Mouse (Mus musculus) neural tube, embryonic 15.5 days (tissue): ENCODE measurements at regions not wholly inside any gene's neighbourhood (a gene's known extent, or its start where the extent isn't known, plus 50 kb on each side); places are given as distances from the start of the nearest gene placed in this dataset.
"Not testable (repeated sequence)": the region's sequence is repeated elsewhere in the genome, so short reads cannot be mapped to it uniquely, and the experiment has no call there.

Experiments
- ATAC-seq: fragments of 200-750 bp; cut with Nextera tagmentation; 2 replicates; pipeline ENCODE4 v1.8.0; 2017; ENCODE audit warnings: mild to moderate bottlenecking, moderate TSS enrichment, moderate library complexity; ENCODE audit not compliant: low FRiP score
- H3K27ac ChIP-seq: fragments of 300-500 bp; sonication (generic); replicated peaks from 2 replicates; pipeline ENCODE4 v1.5.1; 2015; ENCODE audit warnings: mild to moderate bottlenecking, inconsistent platforms
- H3K27me3 ChIP-seq: fragments of 300-500 bp; sonication (generic); replicated peaks from 2 replicates; pipeline ENCODE4 v1.6.1; 2015; ENCODE audit warnings: inconsistent platforms
- H3K36me3 ChIP-seq: fragments of 300-500 bp; sonication (generic); 2 replicates; pipeline ENCODE4 v1.6.1; 2015; ENCODE audit warnings: inconsistent platforms
- H3K4me1 ChIP-seq: fragments of 300-500 bp; sonication (generic); 2 replicates; pipeline ENCODE4 v1.6.1; 2015; ENCODE audit warnings: inconsistent platforms
- H3K4me2 ChIP-seq: fragments of 300-500 bp; sonication (generic); 2 replicates; pipeline ENCODE4 v1.6.1; 2015; ENCODE audit warnings: inconsistent platforms, mild to moderate bottlenecking, moderate library complexity
- H3K4me3 ChIP-seq: fragments of 300-500 bp; sonication (generic); replicated peaks from 2 replicates; pipeline ENCODE4 v1.5.1; 2015; ENCODE audit warnings: mild to moderate bottlenecking, inconsistent platforms
- H3K9ac ChIP-seq: fragments of 300-500 bp; sonication (generic); replicated peaks from 2 replicates; pipeline ENCODE4 v1.6.1; 2015; ENCODE audit warnings: mild to moderate bottlenecking, inconsistent platforms
- H3K9me3 ChIP-seq: fragments of 300-500 bp; sonication (generic); replicated peaks from 2 replicates; pipeline ENCODE4 v1.6.1; 2016; ENCODE audit warnings: inconsistent platforms
- WGBS: fragments of 180-500 bp; shearing (Covaris S2); methylation state at CpG from one replicate; pipeline ENCODE4 v1.1.7; 2015; ENCODE audit warnings: mixed read lengths; 5-methylcytosine and 5-hydroxymethylcytosine counted together

DNA sequence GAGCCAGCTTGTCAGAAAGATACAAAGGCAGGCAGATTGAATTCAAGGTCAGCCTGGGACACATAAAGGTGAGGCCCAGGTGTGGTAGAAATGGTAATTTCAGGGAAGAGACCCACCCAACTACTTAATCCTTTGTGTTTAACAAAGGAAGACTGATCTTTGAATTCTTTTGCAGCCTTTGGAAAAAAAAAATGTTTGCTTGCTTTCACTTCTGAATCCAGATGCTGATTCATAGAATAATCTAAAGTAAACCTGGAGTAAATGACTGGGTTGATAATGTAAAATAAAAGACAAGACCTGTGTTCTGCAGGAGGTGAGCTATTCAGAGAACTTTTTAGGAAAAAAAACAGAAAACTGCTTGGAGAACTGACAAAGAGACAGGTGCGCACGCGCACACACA lies 310.9 kb upstream of the Klf6 start:
- Histone ChIP-seq H3K27me3 (no peaks in the 10 kb centered on the region), H3K9ac (no peak overlapping the region), H3K4me1 (no peaks in the 10 kb centered on the region), H3K9me3 (no peaks in the 10 kb centered on the region), H3K36me3 (no peaks in the 10 kb centered on the region), H3K4me3 (no peak overlapping the region), H3K27ac (no peak overlapping the region), H3K4me2 (no peak overlapping the region)
- no peak for ATAC-seq
- 97% methylated on average over 3 of the region's 3 CpGs for WGBS

DNA sequence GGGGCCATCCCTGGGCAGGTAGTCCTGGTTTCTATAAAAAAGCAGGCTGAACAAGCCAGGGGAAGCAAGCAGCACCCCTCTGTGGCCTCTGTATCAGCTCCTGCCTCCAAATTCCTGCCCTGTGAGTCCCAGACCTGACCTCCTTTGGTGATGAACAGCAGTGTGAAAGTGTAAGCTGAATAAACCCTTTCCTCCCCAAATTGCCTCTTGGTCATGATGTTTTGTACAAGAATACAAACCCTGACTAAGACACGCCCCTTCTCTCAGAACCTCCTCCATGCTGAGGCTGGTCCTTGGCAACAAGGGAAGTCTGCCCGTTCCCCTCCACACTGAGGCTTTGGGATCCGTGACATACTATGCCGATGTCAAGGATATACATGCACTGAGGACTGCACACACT lies 310.2 kb upstream of the Klf6 start:
- Histone ChIP-seq H3K27me3 (no peaks in the 10 kb centered on the region), H3K36me3 (no peaks in the 10 kb centered on the region), H3K9me3 (no peaks in the 10 kb centered on the region), H3K4me3 (no peak overlapping the region), H3K27ac (no peak overlapping the region), H3K9ac (no peak overlapping the region), H3K4me1 (no peaks in the 10 kb centered on the region), H3K4me2 (no peak overlapping the region)
- 87% methylated on average over 4 of the region's 4 CpGs for WGBS
- ATAC-seq = no peak

DNA sequence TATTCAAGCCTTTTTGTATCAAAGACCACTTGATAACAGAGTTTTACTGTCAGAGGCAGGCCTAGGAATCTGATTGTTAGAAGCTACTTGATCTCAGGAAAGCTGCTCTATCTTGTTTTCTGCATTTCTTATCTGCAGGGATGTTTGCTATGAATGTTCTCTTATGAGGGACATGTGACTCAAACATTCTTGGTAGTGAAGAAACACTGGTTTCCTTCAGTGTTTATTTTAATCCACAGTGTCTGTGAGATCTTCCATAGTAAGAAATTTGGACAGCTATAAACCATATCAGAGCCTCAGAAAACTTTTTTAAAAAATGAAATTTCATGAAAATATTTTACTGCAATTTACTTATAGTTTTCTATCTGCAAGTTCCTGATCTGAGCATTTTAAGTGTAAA lies 307.8 kb upstream of the Klf6 start:
- Histone ChIP-seq H3K9ac (no peak overlapping the region), H3K4me3 (no peak overlapping the region), H3K9me3 (no peaks in the 10 kb centered on the region), H3K4me2 (no peak overlapping the region), H3K27ac (no peak overlapping the region), H3K27me3 (no peaks in the 10 kb centered on the region), H3K4me1 (no peaks in the 10 kb centered on the region), H3K36me3 (no peaks in the 10 kb centered on the region)
- ATAC-seq = no peak

DNA sequence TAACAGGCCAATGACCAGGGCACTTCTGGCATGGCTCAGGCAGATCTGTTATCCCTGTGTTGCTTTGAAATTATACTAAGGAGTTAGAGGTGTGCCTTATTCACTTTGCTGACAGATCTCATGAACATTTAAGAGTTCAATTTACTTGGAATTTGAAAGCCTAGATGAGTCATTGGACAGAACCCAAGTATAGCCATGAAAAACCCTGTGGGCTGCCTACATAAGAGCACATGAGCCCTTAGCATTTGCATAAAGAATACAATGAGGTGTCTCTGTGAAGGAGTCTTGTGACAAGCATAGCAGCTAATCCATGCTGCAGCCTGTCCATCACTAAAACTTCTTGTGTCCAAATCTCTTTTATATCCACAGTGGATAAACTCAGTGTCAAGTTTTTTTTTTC lies 303.2 kb upstream of the Klf6 start:
- Histone ChIP-seq H3K27me3 (no peaks in the 10 kb centered on the region), H3K27ac (no peak overlapping the region), H3K4me2 (no peak overlapping the region), H3K36me3 (no peaks in the 10 kb centered on the region), H3K9ac (no peak overlapping the region), H3K9me3 (no peaks in the 10 kb centered on the region), H3K4me3 (no peak overlapping the region), H3K4me1 (no peaks in the 10 kb centered on the region)
- no peak for ATAC-seq

DNA sequence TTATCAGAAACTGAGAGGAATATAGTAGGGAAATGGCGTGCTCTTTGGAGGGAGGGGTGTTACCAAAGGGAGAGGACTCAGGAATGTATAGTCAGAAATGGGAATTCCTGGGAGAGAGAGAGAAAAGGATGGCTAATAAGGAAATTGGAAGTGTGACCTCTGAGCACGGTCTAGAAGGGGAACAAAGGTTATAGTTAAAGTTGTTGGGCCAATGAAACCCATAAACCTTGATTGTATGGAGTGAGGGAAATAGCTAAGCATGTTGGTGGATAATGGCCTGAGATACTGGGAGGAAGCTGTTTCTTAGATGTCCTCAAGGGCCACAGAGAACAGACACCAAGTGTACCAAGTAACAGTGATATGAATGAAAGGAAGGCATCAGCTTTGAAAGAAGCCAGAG lies 294.8 kb upstream of the Klf6 start:
- 76% methylated on average over 2 of the region's 2 CpGs for WGBS
- Histone ChIP-seq H3K27me3 (no peaks in the 10 kb centered on the region), H3K36me3 (no peaks in the 10 kb centered on the region), H3K9ac (no peak overlapping the region), H3K9me3 (no peaks in the 10 kb centered on the region), H3K4me3 (no peak overlapping the region), H3K4me1 (no peaks in the 10 kb centered on the region), H3K27ac (no peak overlapping the region), H3K4me2 (no peak overlapping the region)
- ATAC-seq = no peak

DNA sequence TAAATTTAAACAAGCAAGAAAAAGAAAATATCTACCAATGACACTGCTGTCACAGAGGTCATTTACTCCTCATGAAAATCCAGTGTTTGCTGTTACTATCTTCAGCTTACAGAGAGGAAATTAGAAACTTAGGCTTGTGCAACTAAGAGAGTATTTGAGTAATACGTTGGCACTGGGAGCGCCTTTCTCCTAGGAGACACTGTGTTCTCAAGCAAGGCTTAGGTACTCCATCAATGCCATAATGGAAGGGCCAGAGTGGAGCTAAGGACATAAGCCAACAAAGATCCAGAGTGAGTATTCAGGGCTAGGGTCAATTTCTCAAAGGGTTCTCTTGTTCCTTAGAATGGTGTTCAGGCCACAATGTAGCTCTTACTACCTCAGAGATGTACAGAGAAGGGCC lies 294.4 kb upstream of the Klf6 start:
- 94% methylated on average over 2 of the region's 2 CpGs for WGBS

DNA sequence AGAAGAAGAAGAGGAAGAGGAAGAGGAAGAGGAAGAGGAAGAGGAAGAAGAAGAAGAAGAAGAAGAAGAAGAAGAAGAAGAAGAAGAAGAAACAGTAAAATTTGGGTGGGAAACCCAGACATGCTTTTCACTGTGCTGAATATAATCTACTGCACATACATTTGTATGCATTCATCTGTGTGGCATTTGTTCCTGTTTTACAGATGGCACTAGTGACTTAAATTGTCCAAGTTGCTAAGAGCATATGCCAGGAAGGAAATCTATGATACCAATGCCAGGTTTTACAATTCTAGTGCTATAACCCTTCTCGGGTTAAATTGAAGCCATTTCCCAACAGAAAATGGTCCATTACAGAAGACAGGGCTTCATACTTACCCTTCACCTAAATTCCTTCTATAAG lies 291.7 kb upstream of the Klf6 start:
- no peak for ATAC-seq
- 96% methylated on average over 1 of the region's 1 CpGs for WGBS
- Histone ChIP-seq H3K27me3 (no peaks in the 10 kb centered on the region), H3K36me3 (no peaks in the 10 kb centered on the region), H3K9ac (no peak overlapping the region), H3K27ac (no peak overlapping the region), H3K4me3 (no peak overlapping the region), H3K4me2 (no peak overlapping the region), H3K4me1 (no peaks in the 10 kb centered on the region), H3K9me3 (no peaks in the 10 kb centered on the region)

More for the DNA sequence above, 294.4 kb upstream of the Klf6 start:
- no peak overlapping the region for H3K27ac ChIP-seq
- H3K9me3 ChIP-seq = no peaks in the 10 kb centered on the region
- no peak overlapping the region for H3K9ac ChIP-seq
- H3K36me3 ChIP-seq = no peaks in the 10 kb centered on the region
- H3K27me3 ChIP-seq = no peaks in the 10 kb centered on the region
- no peak overlapping the region for H3K4me2 ChIP-seq
- H3K4me3 ChIP-seq = no peak overlapping the region
- ATAC-seq = no peak
- H3K4me1 ChIP-seq = no peaks in the 10 kb centered on the region

DNA sequence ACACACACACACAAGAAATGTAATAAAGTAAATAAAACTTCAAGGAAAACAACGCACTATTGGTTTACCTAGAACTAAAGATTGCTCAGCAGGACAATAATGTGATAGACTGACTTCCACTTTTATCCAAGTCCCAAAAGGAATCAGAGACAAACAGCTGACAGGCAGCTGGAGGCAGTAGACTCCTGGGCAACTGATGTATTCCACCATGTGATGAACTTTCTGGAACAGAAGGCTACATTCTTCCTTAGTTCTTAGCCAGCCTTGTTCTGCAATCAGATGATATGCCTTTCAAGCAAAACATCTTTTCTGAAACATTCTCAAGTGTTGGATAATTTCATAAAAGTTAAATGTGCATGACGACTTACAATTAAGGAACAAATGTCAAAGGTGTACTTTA lies 290.9 kb upstream of the Klf6 start:
- Histone ChIP-seq H3K9ac (no peak overlapping the region), H3K36me3 (no peaks in the 10 kb centered on the region), H3K9me3 (no peaks in the 10 kb centered on the region), H3K27ac (no peak overlapping the region), H3K4me2 (no peak overlapping the region), H3K27me3 (no peaks in the 10 kb centered on the region), H3K4me3 (no peak overlapping the region), H3K4me1 (no peaks in the 10 kb centered on the region)
- 94% methylated on average over 2 of the region's 2 CpGs for WGBS
- ATAC-seq = no peak

DNA sequence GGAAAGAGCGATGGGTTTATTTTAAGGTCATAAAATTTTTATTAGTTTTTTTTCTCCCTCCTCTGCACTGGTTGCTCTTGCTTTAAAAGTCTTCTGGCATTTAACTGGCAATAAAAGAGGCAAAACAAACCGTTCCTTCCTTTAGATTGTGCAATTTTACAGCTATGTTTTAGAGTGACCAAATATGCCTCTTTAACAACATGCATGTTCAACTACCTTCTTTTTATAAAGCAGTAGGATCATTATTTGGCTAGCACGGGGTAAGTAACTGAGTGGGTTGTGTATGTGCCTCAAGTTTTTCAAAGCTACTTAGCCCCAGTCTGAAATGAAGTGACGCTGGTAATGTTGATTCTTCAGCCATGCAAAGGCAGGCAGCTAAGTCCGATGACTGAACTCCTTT lies 284.7 kb upstream of the Klf6 start:
- no peak overlapping the region for H3K9ac ChIP-seq
- H3K27me3 ChIP-seq = no peaks in the 10 kb centered on the region
- no peak overlapping the region for H3K4me3 ChIP-seq
- no peaks in the 10 kb centered on the region for H3K9me3 ChIP-seq
- 66% methylated on average over 5 of the region's 5 CpGs for WGBS
- no peak overlapping the region for H3K4me2 ChIP-seq
- H3K4me1 ChIP-seq = no peaks in the 10 kb centered on the region
- no peaks in the 10 kb centered on the region for H3K36me3 ChIP-seq
- H3K27ac ChIP-seq = no peak overlapping the region
- no peak for ATAC-seq

DNA sequence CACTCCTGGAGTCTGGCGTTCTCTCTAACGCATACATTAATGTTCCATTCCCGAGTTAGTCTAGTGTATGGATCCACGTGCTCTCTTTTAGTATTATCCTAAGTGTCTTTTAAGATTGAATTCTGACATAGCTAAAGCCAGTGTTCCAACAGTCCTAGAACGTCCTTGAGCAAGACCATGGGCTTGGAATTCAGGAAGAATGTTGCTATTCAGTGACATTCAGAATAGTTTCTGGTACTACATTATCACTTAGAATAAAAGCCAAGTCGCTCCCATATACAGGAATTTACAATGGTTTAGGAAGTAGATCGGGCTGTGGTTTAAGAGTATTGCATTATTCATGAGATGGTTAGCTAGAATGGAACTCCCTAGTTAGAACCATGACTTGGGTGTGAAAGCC lies 277.6 kb upstream of the Klf6 start:
- H3K27me3 ChIP-seq, H3K27ac ChIP-seq, H3K4me1 ChIP-seq, H3K4me3 ChIP-seq, H3K9me3 ChIP-seq, H3K9ac ChIP-seq, H3K4me2 ChIP-seq, ATAC-seq, H3K36me3 ChIP-seq: not testable (repeated sequence)
- WGBS = 84% methylated on average over 7 of the region's 7 CpGs

DNA sequence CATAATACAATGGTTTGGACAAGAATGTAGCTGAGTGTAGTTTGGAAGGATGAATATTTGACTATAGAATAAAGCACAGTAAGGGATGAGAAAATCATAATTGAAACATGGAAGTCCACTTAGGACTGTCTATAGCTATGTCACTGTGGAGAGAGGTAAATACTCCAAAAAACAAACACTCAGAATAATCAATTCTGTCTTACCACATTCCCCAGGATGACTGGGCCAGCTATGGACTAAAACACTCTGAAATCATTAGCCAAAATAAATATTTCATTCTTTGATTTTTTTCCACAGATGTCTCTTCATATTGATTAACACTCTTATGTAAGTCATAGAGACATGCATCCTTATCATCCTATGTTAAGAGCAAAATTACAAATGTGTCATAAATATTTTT lies 274.1 kb upstream of the Klf6 start:
- Histone ChIP-seq H3K4me3 (no peak overlapping the region), H3K9me3 (no peaks in the 10 kb centered on the region)
- no peak for ATAC-seq

DNA sequence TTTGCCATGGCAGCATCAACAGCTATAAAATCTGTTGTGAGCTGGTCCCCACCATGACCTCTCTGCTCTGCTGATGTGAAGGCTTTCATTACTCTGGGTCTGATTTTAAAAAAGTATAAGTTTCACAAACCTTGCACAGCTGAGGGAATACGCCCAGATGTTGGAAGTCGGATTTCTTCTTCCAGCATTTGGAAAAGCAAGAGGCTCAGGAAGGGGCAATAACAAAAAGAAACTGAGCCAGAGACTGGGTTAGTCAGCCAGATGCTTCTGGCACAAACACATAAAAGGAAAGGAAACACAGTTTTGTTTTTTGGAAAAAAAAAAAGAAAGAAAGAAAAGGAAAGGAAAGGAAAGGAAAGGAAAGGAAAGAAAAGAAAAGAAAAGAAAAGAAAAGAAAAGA lies 270.0 kb upstream of the Klf6 start:
- Histone ChIP-seq H3K27ac (no peak overlapping the region), H3K27me3 (no peaks in the 10 kb centered on the region), H3K9me3 (no peaks in the 10 kb centered on the region), H3K4me3 (no peak overlapping the region), H3K9ac (no peak overlapping the region), H3K4me2 (no peak overlapping the region), H3K4me1 (no peaks in the 10 kb centered on the region), H3K36me3 (no peaks in the 10 kb centered on the region)
- 77% methylated on average over 2 of the region's 2 CpGs for WGBS
- ATAC-seq = no peak

More for the DNA sequence above, 274.1 kb upstream of the Klf6 start:
- Histone ChIP-seq H3K4me2 (no peak overlapping the region), H3K36me3 (no peaks in the 10 kb centered on the region), H3K4me1 (no peaks in the 10 kb centered on the region), H3K9ac (no peak overlapping the region), H3K27ac (no peak overlapping the region), H3K27me3 (no peaks in the 10 kb centered on the region)

DNA sequence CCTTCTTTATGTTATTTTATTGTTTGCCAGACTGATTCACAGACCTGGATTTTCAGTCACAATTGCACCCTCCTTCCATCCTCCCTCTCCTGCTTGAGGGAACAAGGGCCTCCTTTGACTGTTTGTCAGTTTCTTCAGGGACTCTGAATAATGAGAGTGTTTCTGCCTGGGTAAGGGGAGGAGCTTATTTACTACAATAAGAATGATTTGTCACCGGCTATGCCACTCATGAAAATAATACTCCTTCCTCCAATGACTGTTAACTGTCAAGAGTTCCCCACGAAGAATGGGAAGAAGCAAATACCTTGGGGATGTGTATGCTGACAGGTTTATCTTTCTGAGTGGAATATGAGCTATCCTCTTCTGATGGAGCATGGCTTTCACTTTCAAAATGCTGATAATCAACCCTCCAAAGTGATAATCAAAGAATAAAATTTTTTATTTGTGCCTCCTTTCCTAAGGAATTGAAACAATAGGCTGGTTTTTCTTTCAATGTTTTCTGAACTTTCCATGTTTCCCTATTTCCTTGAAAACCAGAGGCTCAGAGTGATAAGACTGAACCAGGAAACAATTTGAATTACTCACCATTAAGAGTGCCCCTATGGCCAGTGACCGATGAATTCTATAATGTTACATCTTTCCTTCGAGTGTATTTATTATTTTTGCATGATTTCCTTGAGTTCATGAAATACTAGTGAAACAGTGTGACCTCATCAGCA lies 269.3 kb upstream of the Klf6 start:
- 50% methylated on average over 4 of the region's 4 CpGs for WGBS
- no peak overlapping the region for H3K27ac ChIP-seq
- H3K4me3 ChIP-seq = no peak overlapping the region
- H3K9ac ChIP-seq = no peak overlapping the region
- H3K4me1 ChIP-seq = no peaks in the 10 kb centered on the region
- H3K4me2 ChIP-seq = no peak overlapping the region
- no peaks in the 10 kb centered on the region for H3K36me3 ChIP-seq
- H3K27me3 ChIP-seq = no peaks in the 10 kb centered on the region
- ATAC-seq = no peak
- no peaks in the 10 kb centered on the region for H3K9me3 ChIP-seq
